Mouse (Mus musculus) small intestine, adult 2 months (tissue): ENCODE data around the gene Terf2.

Experiments
- CTCF ChIP-seq: fragments of 200-500 bp; IDR thresholded peaks from 2 replicates; pipeline ENCODE4 v1.5.1; 2012; ENCODE audit warnings: low read depth, mild to moderate bottlenecking, control low read depth, inconsistent platforms, low read length, moderate library complexity, mixed read lengths; ENCODE audit not compliant: insufficient replicate concordance, insufficient read length; ENCODE audit errors: extremely low read depth
- POLR2A ChIP-seq: fragments of 200-500 bp; IDR thresholded peaks from 2 replicates; pipeline ENCODE4 v1.6.1; 2012; ENCODE audit warnings: low read depth, mild to moderate bottlenecking, control low read depth, inconsistent platforms, low read length, moderate library complexity

DNA sequence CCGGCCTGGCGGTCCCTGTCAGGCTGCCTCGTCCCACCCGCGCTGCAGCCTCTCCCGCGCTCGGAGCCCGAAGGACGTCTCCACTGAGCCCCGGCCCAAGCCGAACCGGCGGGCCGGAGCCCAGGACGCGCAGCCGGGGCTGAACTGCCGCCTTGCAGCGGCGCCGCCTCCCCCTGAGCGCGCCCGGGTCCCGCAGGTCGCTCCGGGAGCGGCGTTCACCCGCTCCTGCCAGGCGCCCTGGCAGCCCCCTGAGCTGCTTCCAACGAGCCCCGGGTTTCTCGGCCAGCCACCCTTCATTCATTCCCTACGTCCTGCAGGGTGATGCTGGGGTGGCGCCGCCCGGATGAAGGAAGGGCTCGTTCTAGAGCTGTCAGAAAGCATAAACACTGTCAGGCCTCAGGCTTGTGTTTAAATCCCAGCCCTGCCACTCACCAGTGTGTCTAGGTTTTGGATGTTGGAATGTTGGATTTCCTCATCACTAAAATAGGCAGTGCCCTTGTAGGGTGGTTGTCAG lies 64.7 kb downstream of the Terf2 start:
- TF ChIP-seq CTCF (no peak), POLR2A (no peak)
